Mouse (Mus musculus) spleen, postnatal 14 days (tissue): ENCODE measurements around the gene Iqce.
A peak's percentile ranks its signal among the peaks of the same experiment; 100 is the strongest.
"Not testable (repeated sequence)": the region's sequence is repeated elsewhere in the genome, so short reads cannot be mapped to it uniquely, and the experiment has no call there.

ENCODE experiments used
- DNase-seq, 2 experiments: peaks; one replicate each; pipeline ENCODE4 v3.0.0; 2021 to 2022; ENCODE audit warnings: low spot score in 2 of 2

Iqce gene

DNA sequence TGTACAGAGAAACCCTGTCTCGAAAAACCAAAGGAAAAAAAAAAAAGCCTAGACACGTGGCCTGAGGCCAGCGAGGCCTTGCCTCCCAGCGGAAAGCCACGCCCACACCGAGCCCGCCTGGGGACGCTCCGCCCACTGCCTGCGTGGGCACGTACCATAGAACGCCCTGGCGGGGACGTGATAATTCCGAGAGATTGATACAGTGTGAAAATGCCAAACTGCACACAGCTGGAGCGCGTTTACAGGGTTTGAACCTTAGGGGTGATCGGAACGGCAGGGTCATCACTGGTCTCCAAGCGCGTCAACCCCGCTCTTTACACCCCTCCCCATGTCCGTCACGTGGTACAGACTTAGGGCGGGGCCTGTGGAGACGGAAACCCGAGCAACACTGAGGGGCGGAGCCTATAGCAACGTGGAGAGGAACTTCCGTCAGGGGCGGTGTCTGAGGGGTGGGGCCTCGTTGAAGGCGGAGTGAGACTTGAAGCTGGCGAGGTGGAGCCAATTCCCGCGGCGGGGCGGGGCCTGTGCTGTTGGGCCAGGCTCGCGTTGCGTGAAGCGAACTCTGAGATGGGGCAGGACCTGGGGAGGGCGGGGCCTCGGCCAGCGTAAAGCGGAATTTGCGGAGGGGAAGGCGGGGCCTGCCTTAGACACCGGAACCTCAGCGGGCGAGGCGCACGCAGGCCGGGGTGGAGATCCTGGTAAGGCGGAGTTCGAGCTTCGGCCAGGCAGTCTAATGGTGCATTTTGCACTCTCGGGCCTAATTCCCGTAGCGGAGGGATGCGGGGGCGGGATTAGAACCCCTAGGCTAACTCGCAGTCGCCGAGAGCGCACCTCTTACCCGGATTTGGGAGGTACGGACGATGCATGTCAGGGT, 2.4 kb upstream of the Iqce start, which contains the start of gene Brat1:
Gene Brat1 (plus strand): TSS at position 634 of the 874 bp plus-strand sequence.
- DNase-seq, result peak; percentile 99

GRCm38 (mm10) chr5:140703480-140704377, 1.6 kb upstream of the Iqce start:
- DNase-seq, result no peak

DNA sequence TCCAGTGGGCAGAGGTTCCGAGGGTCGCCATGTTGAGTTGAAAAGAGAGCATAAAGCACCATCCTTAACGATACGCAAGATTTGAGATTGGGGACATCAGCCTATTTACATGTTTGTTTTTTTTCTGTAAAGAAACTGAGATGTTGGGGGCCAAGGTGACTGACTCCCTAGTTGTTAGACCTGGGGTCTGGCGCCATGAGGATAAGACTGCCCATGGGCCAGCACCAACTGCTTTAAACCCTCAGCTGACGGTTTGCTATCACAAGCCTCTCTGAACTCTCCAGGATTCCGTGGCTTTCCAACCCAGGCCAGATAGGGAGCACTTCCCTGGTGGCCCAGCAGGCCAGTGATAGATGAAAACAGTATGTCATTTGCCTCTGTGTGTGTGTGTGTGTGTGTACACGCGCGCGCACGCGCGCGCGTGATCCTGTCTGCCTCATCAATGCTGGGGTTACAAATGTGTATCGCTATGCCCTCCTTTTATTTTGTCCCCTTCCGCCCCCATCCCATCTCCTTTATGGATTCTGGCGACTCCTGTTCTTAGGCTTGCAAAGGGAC, 519 bp upstream of the Iqce start:
- DNase-seq, result no peak

GRCm38 (mm10) chr5:140701661-140702060, 517 bp downstream of the Iqce start:
- DNase-seq, result peak in 1 of 2 experiments; percentile 22

- DNase-seq, result no peak
Observed at GRCm38 (mm10) chr5:140699776-140700175, 2.4 kb downstream of the Iqce start.

GRCm38 (mm10) chr5:140695987-140696386, 6.2 kb downstream of the Iqce start:
- DNase-seq, result no peak

DNA sequence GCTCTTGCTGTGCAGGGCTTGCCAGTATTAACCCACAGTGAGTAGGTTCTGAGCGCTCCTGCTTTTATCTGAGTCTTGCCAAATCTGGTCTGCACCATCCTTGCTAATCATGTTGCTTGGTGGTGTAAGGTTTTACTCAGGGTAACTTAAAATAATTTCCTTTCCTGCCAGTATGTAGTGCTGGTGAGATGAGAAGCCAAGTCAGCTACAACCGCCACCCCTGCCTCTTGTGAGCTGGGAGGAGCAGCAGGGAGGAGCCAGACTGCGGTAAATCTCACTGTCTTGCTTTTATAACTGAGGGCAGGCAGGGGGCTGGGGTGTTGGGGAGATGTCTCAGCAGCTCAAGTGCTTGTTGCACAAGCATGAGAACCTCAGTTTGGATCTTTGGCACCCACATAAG, 13.7 kb downstream of the Iqce start:
- no peak for DNase-seq

DNA sequence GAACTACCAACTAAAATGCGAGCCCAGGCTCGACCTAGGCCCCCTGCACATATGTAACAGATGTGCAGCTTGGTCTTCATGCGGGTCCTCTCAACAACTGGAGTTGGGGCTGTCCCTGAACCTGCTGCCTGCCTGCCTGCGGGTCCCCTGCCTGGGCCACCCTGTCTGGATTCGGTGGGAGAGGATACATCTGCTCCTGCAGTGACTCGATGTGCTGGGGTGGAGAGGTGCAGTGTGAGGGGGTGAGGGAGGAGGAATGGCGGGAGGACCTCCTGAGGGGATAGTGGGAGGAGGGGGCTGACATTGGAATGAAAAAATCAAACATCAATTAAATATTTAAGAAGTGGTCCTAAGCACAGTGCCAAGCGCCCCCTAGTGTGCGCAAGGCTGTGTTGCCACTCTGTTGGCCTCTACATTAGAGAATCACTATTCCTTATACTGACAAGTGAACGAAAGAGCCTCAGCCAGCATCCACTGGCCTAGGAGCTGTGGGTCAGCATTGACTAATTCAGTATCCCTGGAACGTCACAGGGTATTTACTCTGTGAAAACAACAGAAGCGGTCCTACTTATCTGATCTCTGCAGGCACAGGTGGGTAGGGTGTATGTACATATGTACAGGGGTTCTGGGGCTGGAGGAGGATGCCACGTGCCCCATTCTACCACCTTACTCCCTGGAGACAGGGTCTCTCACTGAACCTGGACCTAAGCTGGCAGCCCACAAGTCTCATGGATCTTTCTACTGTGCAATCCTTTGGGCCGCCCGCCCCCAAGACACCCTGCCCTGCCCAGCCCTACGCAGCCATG, 17.6 kb downstream of the Iqce start:
- peak in 1 of 2 experiments; percentile 38 for DNase-seq

DNA sequence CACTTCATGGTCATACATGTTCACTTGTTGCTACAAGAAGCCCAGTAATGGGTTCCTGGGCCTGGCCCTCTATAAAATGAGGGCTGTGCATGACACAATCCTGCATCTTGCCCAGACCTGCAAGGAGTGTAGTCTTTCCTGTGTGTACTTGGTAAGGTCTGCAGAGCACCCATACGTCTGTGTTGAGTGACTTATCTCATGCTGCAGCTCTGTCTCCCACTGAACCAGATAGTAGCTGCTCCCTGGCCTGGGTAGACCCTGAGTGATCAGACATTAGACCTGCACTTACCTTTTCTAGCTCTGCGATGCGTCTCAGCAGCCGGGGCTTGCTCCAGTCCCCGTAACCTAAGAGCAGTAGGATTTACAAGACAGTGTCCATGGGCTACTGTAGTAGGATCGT, 20.1 kb downstream of the Iqce start:
- DNase-seq, result no peak

GRCm38 (mm10) chr5:140680950-140681349, 21.2 kb downstream of the Iqce start:
- DNase-seq, result no peak

DNA sequence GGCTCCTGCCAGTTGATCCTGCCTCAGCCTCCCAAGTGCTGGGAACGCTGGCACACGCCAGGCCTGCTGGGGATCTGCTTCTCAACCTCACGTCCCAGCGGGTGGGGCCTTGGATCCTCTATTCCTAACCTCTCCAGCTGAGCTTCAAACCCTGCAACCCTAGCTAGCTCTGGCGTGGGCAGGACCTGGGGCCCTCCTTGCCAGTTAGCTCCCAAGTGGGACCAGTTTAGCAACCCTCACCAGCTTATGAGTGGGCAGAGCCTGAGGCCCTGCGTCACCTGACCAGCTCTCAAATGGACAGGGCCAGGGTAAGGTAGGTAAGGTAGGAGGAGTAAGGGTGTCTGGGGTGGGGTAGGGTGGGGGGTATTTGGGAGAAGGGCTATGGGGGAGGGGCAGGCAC, 22.1 kb downstream of the Iqce start:
- no peak for DNase-seq

DNA sequence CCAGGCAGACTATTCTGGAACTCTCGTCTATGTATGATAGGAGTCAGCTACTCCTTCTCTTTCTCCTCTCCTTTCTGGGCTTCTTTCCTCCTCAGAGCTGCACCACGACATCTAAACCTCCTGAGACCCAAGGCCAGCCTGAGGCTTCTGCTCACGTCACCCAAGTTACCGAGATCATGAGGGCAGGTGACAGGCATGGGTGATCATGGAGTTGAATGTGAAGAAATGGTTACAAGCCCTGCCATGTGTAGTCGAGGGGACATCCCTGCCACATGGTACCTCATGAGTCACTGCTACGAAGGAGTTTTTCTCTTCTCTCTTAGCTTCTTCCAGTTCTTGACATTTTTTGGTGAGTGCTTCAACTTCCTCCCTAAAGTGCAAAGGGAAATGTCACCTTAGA, 25.0 kb downstream of the Iqce start:
- DNase-seq, result no peak

GRCm38 (mm10) chr5:140675640-140676039, 26.5 kb downstream of the Iqce start:
- DNase-seq, result no peak

- no peak for DNase-seq
Observed at GRCm38 (mm10) chr5:140675079-140675478, 27.1 kb downstream of the Iqce start.

- no peak for DNase-seq
Observed at GRCm38 (mm10) chr5:140674036-140674435, 28.1 kb downstream of the Iqce start.

GRCm38 (mm10) chr5:140672603-140673002, 29.6 kb downstream of the Iqce start:
- DNase-seq, result not testable (repeated sequence)

GRCm38 (mm10) chr5:140672115-140672514, 30.1 kb downstream of the Iqce start:
- no peak for DNase-seq

DNA sequence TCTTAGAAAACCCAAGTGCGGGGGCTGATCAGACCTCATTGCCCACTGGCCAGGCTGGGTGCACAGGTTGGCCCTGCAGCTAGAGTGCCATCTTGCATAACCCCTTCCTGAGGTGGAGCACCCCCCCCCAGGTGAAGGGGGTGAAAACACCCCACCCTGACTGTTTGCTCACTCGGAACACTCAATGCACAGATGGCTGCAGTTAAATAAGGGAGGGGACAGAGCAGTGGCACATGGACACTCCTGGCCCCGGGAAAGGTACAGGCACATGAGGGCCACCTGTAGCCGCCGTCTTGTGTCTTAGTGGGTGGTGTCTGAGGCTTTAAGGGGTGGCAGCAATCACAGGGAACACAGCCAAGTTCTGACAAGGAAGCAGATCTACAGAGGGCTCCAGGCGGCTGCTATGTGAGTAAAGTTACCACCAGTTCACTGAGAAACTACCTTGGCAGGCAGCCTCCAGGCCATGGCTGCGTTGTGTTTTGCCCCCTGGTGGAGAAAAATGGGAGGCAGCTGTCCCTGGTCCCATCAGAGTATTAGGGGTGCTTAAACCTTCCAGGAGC, 38.5 kb downstream of the Iqce start:
- peak; percentile 41 to 71 for DNase-seq

GRCm38 (mm10) chr5:140662741-140663592, 39.2 kb downstream of the Iqce start:
- DNase-seq, result peak in 1 of 2 experiments; percentile 31
